Mouse (Mus musculus): Measurements from ENCODE around the gene Spata3. TPM values are rescaled to one million over a fixed set of nuclear protein-coding genes. Genes with fewer than 3 reads are reported as not detected.
"Not testable (repeated sequence)": the region's sequence is repeated elsewhere in the genome, so short reads cannot be mapped to it uniquely, and the experiment has no call there.

Gene Spata3
- polyA plus RNA-seq, 1 experiment from 2014 or later, result not detected

- WGBS, result 90% methylated on average over 4 of the region's 4 CpGs
Measured at GRCm38 (mm10) chr1:85998012-85998411, 18.6 kb upstream of the Spata3 start.

GRCm38 (mm10) chr1:85999853-86000570 is 16.6 kb upstream of the Spata3 start:
- no peak for DNase-seq (ENCODE audit: low spot score)
- 86% methylated on average over 18 of the region's 18 CpGs for WGBS
- Histone ChIP-seq H3K36me3 (no peaks in the 10 kb centered on the region), H3K9me3 (0 out of 2 replicates have a peak, but pooled peaks cover 3% of the 10 kb centered on the region), H3K27ac (no peak overlapping the region), H3K4me1 (replicated peaks) (no peaks in the 10 kb centered on the region), H3K4me3 (no peak overlapping the region), H3K27me3 (ENCODE audit: insufficient read depth, poor library complexity, severe bottlenecking) (no peaks in the 10 kb centered on the region)

More at GRCm38 (mm10) chr1:85998012-85998411, 18.6 kb upstream of the Spata3 start:
- Histone ChIP-seq H3K9me3 (0 out of 2 replicates have a peak, but pooled peaks cover 3% of the 10 kb centered on the region), H3K27ac (no peak overlapping the region), H3K27me3 (ENCODE audit: insufficient read depth, poor library complexity, severe bottlenecking) (no peaks in the 10 kb centered on the region), H3K36me3 (no peaks in the 10 kb centered on the region), H3K4me3 (no peak overlapping the region), H3K4me1 (replicated peaks) (no peaks in the 10 kb centered on the region)
- no peak for DNase-seq (ENCODE audit: low spot score)

GRCm38 (mm10) chr1:86005540-86005939 is 11.1 kb upstream of the Spata3 start:
- no peak overlapping the region for H3K27ac ChIP-seq
- DNase-seq (ENCODE audit: low spot score), result no peak
- no peaks in the 10 kb centered on the region for H3K36me3 ChIP-seq
- H3K4me1 ChIP-seq (replicated peaks), result 0 out of 2 replicates have a peak, but pooled peaks cover 2% of the 10 kb centered on the region
- no peaks in the 10 kb centered on the region for H3K27me3 ChIP-seq (ENCODE audit: insufficient read depth, poor library complexity, severe bottlenecking)
- no peaks in the 10 kb centered on the region for H3K9me3 ChIP-seq
- WGBS, result 95% methylated on average over 10 of the region's 10 CpGs
- H3K4me3 ChIP-seq, result no peak overlapping the region

GRCm38 (mm10) chr1:86006040-86006439 is 10.6 kb upstream of the Spata3 start:
- H3K4me3 ChIP-seq, result no peak overlapping the region
- no peak for DNase-seq (ENCODE audit: low spot score)
- 91% methylated on average over 6 of the region's 6 CpGs for WGBS

GRCm38 (mm10) chr1:86007778-86008177 is 8.8 kb upstream of the Spata3 start:
- Histone ChIP-seq H3K4me3 (no peak overlapping the region), H3K27ac (no peak overlapping the region), H3K36me3 (no peaks in the 10 kb centered on the region), H3K9me3 (peaks cover 4% of the 10 kb centered on the region; the same call in 1 of the 2 replicates), H3K27me3 (ENCODE audit: insufficient read depth, poor library complexity, severe bottlenecking) (no peaks in the 10 kb centered on the region), H3K4me1 (replicated peaks) (0 out of 2 replicates have a peak, but pooled peaks cover 2% of the 10 kb centered on the region)
- 2% methylated on average over 7 of the region's 7 CpGs for WGBS
- peak; percentile 83 for DNase-seq (ENCODE audit: low spot score)

More at GRCm38 (mm10) chr1:86006040-86006439, 10.6 kb upstream of the Spata3 start:
- H3K9me3 ChIP-seq, result no peaks in the 10 kb centered on the region
- H3K36me3 ChIP-seq, result no peaks in the 10 kb centered on the region
- H3K4me1 ChIP-seq (replicated peaks), result 0 out of 2 replicates have a peak, but pooled peaks cover 2% of the 10 kb centered on the region
- H3K27ac ChIP-seq, result no peak overlapping the region
- H3K27me3 ChIP-seq (ENCODE audit: insufficient read depth, poor library complexity, severe bottlenecking), result no peaks in the 10 kb centered on the region

GRCm38 (mm10) chr1:86015758-86016157 is 858 bp upstream of the Spata3 start:
- not testable (repeated sequence) for DNase-seq (ENCODE audit: low spot score); H3K27ac ChIP-seq; H3K36me3 ChIP-seq; H3K4me3 ChIP-seq; H3K9me3 ChIP-seq
- WGBS, result 93% methylated on average over 9 of the region's 9 CpGs
- H3K4me1 ChIP-seq (replicated peaks), result peaks cover 13% of the 10 kb centered on the region
- H3K27me3 ChIP-seq (ENCODE audit: insufficient read depth, poor library complexity, severe bottlenecking), result peaks cover 46% of the 10 kb centered on the region

- Histone ChIP-seq H3K27me3 (ENCODE audit: insufficient read depth, poor library complexity, severe bottlenecking) (peaks cover 56% of the 10 kb centered on the region), H3K36me3 (no peaks in the 10 kb centered on the region), H3K9me3 (no peaks in the 10 kb centered on the region), H3K27ac (peak overlapping the region; percentile 66), H3K4me1 (replicated peaks) (peaks cover 13% of the 10 kb centered on the region), H3K4me3 (peak overlapping the region; percentile 62)
- 3% methylated on average over 60 of the region's 60 CpGs for WGBS
- DNase-seq (ENCODE audit: low spot score), result peak; percentile 81
Measured at GRCm38 (mm10) chr1:86018235-86019055, 1.8 kb downstream of the Spata3 start.

GRCm38 (mm10) chr1:86021365-86021989 is 4.9 kb downstream of the Spata3 start:
- WGBS, result 67% methylated on average over 11 of the region's 11 CpGs
- Histone ChIP-seq H3K27me3 (ENCODE audit: insufficient read depth, poor library complexity, severe bottlenecking) (peaks cover 52% of the 10 kb centered on the region), H3K36me3 (no peaks in the 10 kb centered on the region), H3K4me3 (no peak overlapping the region), H3K27ac (no peak overlapping the region), H3K9me3 (no peaks in the 10 kb centered on the region), H3K4me1 (replicated peaks) (peaks cover 13% of the 10 kb centered on the region)
- DNase-seq (ENCODE audit: low spot score), result no peak

GRCm38 (mm10) chr1:86032273-86032987 is 15.8 kb downstream of the Spata3 start:
- Histone ChIP-seq H3K4me1 (replicated peaks) (peaks cover 17% of the 10 kb centered on the region), H3K9me3 (no peaks in the 10 kb centered on the region), H3K36me3 (no peaks in the 10 kb centered on the region), H3K27me3 (ENCODE audit: insufficient read depth, poor library complexity, severe bottlenecking) (no peaks in the 10 kb centered on the region; the same call in 1 of the 2 replicates), H3K4me3 (no peak overlapping the region), H3K27ac (peak overlapping the region; percentile 69)
- DNase-seq (ENCODE audit: low spot score), result peak; percentile 44
- whole genome bisulfite sequencing, result 11% methylated on average over 11 of the region's 11 CpGs

- DNase-seq (ENCODE audit: low spot score), result no peak
- H3K4me3 ChIP-seq, result no peak overlapping the region
- H3K36me3 ChIP-seq, result no peaks in the 10 kb centered on the region
- H3K4me1 ChIP-seq (replicated peaks), result no peaks in the 10 kb centered on the region
- peaks cover 5% of the 10 kb centered on the region for H3K27me3 ChIP-seq (ENCODE audit: insufficient read depth, poor library complexity, severe bottlenecking)
- no peak overlapping the region for H3K27ac ChIP-seq
- 74% methylated on average over 3 of the region's 3 CpGs for WGBS
- peaks cover 6% of the 10 kb centered on the region for H3K9me3 ChIP-seq
Measured at GRCm38 (mm10) chr1:86038191-86038951, 21.8 kb downstream of the Spata3 start.

- H3K4me3 ChIP-seq, result no peak overlapping the region
- peaks cover 23% of the 10 kb centered on the region for H3K27me3 ChIP-seq (ENCODE audit: insufficient read depth, poor library complexity, severe bottlenecking)
- H3K27ac ChIP-seq, result no peak overlapping the region
- no peaks in the 10 kb centered on the region for H3K4me1 ChIP-seq (replicated peaks)
- no peak for DNase-seq (ENCODE audit: low spot score)
- no peaks in the 10 kb centered on the region for H3K36me3 ChIP-seq
- WGBS, result 74% methylated on average over 4 of the region's 4 CpGs
- H3K9me3 ChIP-seq, result peaks cover 6% of the 10 kb centered on the region
Measured at GRCm38 (mm10) chr1:86040131-86040530, 23.5 kb downstream of the Spata3 start.
